Comparison of ENCODE assay signal across 8 mouse cellular contexts in genomic region chr15:79808114-79808513, GRCm38 (mm10). TPM values are rescaled to one million over a fixed set of nuclear protein-coding genes. Genes with fewer than 3 reads are reported as not detected.
DNase-seq lines count a peak whose midpoint lies in the region; ATAC-seq lines count a peak whose summit lies in the region.
"Had no signal": no experiment of that assay in that cellular context is flagged by ENCODE, and none has a peak within 500 bp of the region (broad histone marks: within the 10 kb centered on the region; RNA-seq: fewer than 3 reads in every experiment).

No protein-coding gene starts in this region.

- H3K4me1 ChIP-seq in megakaryocyte, embryonic 14.5 days, result peaks cover 43% of the 10 kb centered on the region

- H3K36me3 ChIP-seq in megakaryocyte, embryonic 14.5 days (replicated peaks; ENCODE audit: low read length), result no peaks in the 10 kb centered on the region

- peak overlapping the region; percentile 15 for H3K4me3 ChIP-seq in megakaryocyte, embryonic 14.5 days (replicated peaks)
- H3K4me3 ChIP-seq: erythroblast, embryonic 14.5 days had no signal

- 0 out of 2 replicates have a peak, but pooled peaks cover under 1% of the 10 kb centered on the region for H3K9me3 ChIP-seq in megakaryocyte, embryonic 14.5 days

- H3K27me3 ChIP-seq in megakaryocyte, embryonic 14.5 days (replicated peaks), result peaks cover 91% of the 10 kb centered on the region

- DNase-seq in kidney, adult 9 months, result peak; percentile 51
- DNase-seq in kidney, adult 11 months, result no peak
- peak; percentile 55 for DNase-seq in 416B (ENCODE audit: low read depth)
- DNase-seq in CD4-positive helper T cell, adult 2 months (ENCODE audit: low read depth, low spot score), result peak; percentile 53
- no peak for DNase-seq in layer of hippocampus, adult 9-10 months (ENCODE audit: low spot score)

- ATAC-seq in common myeloid progenitor, adult 5-6 weeks (replicated peaks; ENCODE audit: low read depth, poor library complexity, severe bottlenecking), result peak; percentile 71

RNA-seq across cellular contexts. Expression of gene Nptxr, which starts 3.5 kb away (rescaled TPM):
- 0.05 and 0.55 TPM in 2 replicates for total RNA-seq in common myeloid progenitor, adult 5-6 weeks (2017)
- polyA plus RNA-seq in megakaryocyte, embryonic 14.5 days (2012; ENCODE audit: insufficient read depth, low replicate concordance), result 0.03 TPM in 1 of 2 replicates, not detected in the other
- polyA plus RNA-seq: erythroblast, embryonic 14.5 days had no signal

RNA-seq across cellular contexts. Expression of gene Npcd, which starts 25.9 kb away (rescaled TPM):
- total RNA-seq in common myeloid progenitor, adult 5-6 weeks (2017), result not detected in 2 replicates
- 0.09 TPM in 1 of 2 replicates, not detected in the other for polyA plus RNA-seq in megakaryocyte, embryonic 14.5 days (2012; ENCODE audit: insufficient read depth, low replicate concordance)
- polyA plus RNA-seq: erythroblast, embryonic 14.5 days had no signal

RNA-seq across cellular contexts. Expression of gene Cbx6, which starts 26.4 kb away (rescaled TPM):
- 11.0 and 19.6 TPM in 2 replicates for total RNA-seq in common myeloid progenitor, adult 5-6 weeks (2017)
- polyA plus RNA-seq in megakaryocyte, embryonic 14.5 days (2012; ENCODE audit: insufficient read depth, low replicate concordance), result 17.1 and 24.0 TPM in 2 replicates

RNA-seq across cellular contexts. Expression of gene Dnal4, which starts 30.5 kb away (rescaled TPM):
- 16.0 and 18.0 TPM in 2 replicates for total RNA-seq in common myeloid progenitor, adult 5-6 weeks (2017)
- polyA plus RNA-seq in megakaryocyte, embryonic 14.5 days (2012; ENCODE audit: insufficient read depth, low replicate concordance), result 23.4 and 30.0 TPM in 2 replicates

Comparison
In these comparisons a context has a peak if more than half of its experiments do, and no peak if none do; other contexts are left out.
1. DNase-seq: peak in kidney, adult 9 months (single experiment), 416B (single experiment) and CD4-positive helper T cell, adult 2 months (single experiment); none in kidney, adult 11 months (single experiment) and layer of hippocampus, adult 9-10 months (single experiment).